Mouse (Mus musculus) thymus, postnatal 0 days (tissue): ENCODE data around the gene Atg4d. TPM values are rescaled to one million over a fixed set of nuclear protein-coding genes. Genes with fewer than 3 reads are reported as not detected.
"Not testable (repeated sequence)": the region's sequence is repeated elsewhere in the genome, so short reads cannot be mapped to it uniquely, and the experiment has no call there.

Source experiments
- DNase-seq: peaks from one replicate; pipeline ENCODE4 v3.0.0-alpha.2; 2015; ENCODE audit warnings: low spot score
- polyA plus RNA-seq: library from polyadenylated mRNA; unstranded; fragments of >200 nt; fragmentation: Nextera tagmentation; extraction: Ambion mirVana; gene quantifications from 2 replicates; pipeline ENCODE4 v1.2.1, GENCODE M21; 2015

The Atg4d gene
- polyA plus RNA-seq, 1 experiment from 2014 or later = 56.2 TPM

DNA sequence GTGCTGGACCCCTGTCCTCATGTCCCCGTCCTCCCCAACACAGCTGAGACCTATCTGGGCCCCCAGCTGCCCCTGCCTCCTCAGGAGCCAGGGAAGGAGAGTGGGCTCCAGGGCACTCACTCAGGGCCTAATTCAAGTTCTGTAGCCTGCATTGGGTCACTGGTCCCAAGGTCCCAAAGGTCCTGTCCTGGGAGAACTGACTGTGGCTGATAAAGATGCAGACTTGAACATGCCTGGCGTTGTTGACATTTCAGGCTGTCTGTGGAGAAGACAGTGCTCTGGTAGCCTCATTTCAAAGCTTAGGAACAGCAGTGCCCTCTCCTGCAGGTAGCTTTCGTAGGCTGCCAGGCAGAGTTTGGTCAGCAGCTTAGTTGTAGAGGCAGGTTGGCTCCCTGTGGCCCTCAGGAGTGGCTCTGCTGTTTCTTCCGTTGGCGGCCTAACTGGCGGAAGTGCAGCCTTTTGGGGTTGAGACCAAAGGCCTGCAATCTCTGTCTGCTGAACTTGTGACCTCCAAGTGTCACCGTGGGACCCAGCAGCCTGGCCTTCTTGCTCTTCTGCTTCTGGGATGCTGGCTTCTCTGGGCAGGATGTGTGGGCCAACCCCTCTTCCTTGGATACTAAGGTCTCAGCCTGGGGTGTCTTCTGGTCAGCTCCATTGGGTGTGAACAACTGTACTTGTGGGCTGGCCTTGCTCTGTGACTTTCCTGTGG lies 8.6 kb downstream of the Atg4d start:
- DNase-seq = no peak

DNA sequence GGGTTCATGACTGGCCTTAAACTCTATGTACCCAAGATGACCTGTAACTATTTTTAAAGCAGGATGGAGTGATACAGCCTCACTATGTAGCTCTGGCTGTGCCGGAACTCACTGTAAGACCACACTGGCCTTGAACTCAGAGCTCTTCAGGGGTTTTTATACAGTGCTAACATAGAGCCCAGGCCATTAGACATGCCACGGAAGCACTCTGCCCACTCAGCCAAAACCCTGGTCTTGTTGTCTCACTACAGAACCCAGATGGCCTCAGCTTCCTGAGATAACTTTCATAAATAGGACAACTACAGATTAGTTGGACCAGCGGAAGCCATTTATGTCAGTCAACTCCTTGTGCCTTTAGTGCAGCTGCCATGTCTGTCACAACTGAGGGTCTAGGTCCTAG lies 9.2 kb downstream of the Atg4d start:
- DNase-seq = no peak

DNA sequence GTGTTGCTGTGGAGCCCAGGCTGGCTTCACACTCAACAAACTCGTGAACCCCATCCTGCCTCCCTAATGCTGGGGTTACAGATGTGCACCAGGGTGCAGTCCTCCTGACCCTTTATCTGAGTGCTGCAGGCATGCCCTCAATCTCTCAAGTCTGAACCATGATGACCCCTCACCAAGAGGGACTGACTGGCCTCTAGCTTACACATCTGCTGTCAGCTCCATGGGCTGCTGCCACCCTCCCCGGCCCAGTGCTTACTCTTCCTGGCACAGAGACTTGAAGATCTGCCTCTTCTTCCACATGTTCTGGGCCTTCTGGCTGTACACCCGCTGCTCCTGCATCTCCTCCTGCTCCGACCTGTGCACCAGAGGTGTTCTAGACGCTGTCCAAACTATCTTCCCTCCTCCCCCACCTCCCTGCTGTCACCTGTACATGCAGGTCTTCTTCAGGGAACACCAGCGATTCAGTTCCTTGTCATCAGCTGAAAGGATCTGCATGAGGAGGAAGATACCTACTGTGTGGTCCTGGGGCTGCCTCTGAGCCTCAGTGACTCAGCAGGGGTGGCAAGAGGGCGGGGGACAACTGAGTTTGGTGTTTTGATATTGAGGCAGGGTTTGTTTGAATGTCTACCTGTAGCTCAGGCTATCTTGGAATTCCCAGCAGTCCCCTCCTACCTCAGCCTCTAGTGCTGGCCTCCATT lies 10.1 kb downstream of the Atg4d start:
- DNase-seq = no peak

DNA sequence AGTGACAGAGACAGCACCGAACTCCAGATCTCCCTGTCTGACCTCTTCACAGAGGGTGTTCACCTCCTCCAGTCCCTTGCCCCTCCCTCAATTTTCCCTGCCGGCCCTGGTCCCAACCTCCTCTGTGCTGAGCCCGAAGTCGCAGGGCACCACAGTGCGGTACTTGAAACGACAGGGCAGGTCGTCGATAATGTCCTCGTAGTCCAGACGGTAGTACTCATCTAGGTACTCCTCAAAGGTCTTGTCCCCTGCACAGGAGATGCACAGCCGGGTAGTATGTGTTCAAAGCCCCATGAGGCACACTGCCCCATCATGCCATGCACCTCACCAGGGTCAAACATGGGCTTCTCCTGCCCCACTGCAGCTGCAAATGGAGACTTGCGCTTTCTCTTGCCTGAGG lies 10.6 kb downstream of the Atg4d start:
- no peak for DNase-seq

DNA sequence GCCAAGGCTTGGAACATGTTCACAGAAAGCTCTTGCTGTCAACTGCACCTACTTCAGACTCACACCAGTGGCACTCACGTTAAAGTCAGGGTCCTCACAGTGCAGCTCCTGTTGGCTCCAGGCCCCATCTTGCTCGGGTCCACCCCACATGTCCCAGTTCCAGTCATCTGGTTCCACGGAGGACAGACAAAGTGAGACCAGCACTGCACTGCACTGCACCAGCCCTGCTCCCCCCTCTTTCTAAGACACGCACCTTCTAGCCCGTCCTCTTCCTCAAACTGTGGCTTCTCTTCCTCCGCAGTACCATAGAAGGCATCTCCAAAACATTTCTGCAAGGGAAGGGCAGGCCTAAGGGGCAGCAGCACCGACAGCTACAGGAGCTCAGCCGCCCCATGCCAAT lies 11.2 kb downstream of the Atg4d start:
- DNase-seq = no peak

DNA sequence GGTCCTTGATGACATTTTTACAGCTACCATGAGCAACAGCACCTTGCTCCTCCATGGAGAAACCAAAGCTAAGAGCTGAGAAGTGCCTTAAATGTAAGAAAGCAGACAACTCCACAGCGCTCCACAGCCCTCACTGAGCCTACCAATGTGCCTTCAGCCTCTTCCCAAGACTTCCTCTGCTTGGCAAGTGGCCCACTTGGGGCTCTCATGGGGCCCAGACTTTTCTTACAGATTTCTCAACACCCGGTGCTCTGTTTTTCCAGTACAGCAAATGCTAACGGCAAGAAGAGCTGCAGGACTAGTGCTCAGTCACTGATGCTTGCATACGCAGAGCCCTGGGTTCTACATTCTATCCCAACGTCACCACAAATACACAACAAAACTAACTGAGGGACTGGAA lies 12.7 kb downstream of the Atg4d start:
- no peak for DNase-seq

DNA sequence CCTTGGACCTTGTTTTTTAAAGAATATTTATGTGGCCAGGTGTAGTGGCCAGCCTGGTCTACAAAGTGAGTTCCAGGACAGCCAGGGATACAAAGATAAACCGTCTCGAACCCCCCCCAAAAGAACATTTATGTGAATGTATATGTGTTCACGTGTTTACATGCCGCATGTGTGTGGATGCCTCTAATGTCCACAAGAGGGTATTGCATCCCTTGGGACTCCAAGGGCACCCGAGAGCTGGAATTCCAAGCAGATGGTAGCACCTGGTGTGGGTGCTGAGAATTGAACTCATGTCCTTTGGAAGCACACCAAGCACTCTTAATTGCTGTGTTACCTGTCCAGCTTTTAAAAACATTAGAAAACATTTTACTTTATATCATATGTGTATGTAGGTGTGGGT lies 18.5 kb downstream of the Atg4d start:
- no peak for DNase-seq

DNA sequence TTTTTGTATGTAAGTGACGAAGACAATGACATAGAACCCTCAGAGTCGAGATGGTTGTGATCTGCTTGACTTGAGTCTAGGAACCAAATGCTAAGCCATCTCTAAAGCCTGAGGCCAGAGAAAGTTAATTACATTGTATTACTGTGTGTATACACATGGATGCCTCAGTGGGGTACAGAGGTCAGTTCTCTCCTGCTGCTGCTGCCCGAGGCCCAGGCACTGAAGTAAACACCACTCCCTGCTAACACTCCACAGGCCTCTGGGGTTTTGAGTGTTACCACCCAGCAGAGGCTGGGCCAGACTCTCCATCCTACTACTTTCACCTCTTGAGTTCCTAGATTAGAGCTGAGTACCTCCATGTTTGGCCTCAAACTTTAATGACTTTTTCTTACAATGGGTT lies 18.9 kb downstream of the Atg4d start:
- no peak for DNase-seq

DNA sequence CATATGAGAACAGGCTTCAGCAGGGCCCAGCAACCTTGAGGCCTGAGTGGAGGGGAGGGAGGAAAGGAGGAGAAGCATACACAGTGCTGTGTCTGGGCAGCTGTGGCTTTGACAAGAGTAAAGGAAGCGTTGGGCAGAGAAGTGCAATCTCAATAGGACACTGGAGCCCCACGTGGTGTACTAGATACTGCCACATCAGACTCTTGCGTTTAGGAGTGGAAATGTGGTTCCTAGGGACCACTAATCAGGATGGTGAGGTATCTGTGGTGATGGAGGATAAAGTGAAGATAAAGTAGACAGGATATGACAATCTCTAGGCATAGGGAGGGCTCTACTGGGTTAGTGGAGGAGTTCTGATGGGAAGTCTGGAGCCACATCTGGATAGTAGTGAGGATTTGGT lies 21.7 kb downstream of the Atg4d start:
- peak; percentile 31 for DNase-seq

DNA sequence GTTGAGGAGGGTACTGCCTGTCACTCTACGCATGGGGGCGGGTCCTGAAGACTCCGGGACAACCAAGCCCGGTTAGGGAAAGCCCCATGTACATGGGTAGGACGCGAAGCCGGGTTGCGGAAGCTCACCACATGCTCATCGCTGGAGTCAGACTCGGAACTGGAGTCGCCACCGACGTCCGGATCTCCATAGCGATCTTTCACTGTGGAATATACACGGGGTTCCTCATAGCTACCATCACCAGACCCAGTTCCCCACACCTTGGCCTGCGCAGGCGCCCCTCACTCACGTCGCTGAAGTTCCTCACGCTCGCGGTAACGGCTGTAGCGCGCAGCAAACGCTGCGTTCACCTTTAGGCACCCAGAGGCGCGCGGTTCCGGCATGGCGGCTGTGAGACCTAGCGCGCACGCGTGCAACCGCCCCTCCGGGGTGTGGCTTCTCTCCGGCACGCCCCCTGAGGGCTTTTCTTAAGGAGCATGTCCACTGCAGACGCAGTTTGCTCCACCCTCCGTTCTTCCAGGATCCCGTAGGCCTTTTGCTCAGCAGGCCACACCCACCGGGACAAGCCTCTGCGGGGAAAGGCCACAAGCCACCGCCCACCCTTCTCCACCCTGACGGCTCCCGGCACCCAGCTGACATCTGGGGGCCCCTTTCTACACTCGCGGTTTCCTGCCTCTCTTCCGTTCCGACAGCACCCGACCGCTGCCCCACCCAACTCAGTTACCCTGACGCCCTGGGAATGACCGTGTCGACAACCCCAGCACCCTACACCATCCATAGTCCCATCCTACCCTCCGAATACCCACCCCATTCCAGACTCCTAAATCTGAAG lies 22.7 kb downstream of the Atg4d start, which contains the start of gene Kri1:
Gene Kri1 (minus strand): TSS at position 399 of the 832 bp plus-strand sequence.
- peak; percentile 99 for DNase-seq

DNA sequence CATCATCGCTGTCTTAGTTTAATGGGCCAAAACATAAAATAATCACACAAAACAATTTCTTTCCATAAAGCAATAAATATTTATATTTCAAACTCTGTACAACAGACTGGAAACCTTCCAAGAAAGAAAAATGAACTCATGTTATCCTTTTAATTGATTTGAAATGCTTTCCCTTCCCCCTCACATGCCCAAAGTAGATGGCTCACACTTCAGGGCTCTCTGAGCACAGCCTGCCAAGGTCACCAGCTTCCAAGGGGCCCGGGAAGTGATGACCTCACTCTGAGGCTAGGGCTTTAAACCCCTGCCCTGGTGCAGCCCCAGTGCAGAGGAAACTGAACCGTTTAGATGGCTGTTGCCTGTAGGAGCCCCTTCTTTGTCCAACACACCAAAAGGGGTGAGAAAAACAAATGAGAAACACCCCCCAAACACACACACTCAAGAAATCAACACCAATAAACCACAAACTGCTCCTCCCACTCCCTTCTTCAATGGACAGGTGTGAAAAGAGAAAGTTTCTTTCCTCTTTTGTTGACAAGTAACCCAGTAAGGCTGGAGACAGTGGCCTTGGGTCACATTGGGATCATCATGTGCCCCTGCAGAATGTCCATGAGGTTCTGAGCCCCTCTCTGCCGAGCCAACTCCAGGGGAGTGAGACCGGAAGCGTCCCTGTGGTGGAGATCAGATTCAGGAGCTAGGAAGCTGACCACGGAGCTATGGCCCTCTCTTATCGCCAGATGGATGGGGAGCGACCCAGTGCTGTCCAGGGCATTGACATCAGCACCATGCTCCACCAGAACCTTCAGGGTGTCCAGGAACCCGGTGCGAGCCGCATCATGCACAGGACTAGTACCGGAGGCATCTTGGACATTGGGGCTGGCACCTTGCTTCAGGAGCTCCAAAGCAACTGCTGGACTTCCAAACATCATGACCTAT lies 23.6 kb downstream of the Atg4d start:
- DNase-seq = peak; percentile 72

DNA sequence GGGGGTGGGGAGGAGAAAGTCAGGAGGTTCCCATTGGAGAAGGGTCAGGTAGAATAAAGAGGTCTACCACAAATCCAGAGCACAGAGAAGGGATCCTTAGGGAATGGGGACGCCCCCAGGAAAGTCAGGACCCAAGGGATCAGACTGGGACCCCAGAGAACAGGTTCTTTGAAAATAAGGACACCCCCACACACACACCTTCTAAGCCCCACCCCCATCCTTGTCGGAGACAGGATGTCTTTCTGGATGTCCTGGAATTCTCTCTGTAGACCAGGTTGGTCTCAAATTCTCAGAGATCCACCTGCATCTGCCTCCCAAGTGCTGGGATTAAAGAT lies 24.2 kb downstream of the Atg4d start:
- DNase-seq = no peak

DNA sequence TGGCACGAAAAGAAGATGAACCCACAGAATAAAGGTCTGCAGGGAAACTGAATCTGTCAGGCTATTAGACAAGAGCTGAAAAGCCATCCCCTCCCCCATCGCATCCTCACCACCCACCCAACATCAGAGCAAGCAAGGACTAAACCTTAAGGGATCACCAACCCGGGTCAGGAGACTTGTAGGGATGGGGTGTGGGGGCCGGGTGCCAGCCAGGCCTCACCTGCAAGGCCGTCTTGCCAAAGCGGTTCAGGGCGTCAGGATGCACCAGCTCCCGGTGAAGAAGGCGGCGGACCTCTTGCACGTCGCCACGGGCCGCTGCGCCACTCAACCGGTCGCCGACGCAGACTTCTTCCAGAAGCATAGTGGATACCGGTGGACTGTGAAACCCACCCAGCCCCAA lies 25.5 kb downstream of the Atg4d start:
- no peak for DNase-seq

DNA sequence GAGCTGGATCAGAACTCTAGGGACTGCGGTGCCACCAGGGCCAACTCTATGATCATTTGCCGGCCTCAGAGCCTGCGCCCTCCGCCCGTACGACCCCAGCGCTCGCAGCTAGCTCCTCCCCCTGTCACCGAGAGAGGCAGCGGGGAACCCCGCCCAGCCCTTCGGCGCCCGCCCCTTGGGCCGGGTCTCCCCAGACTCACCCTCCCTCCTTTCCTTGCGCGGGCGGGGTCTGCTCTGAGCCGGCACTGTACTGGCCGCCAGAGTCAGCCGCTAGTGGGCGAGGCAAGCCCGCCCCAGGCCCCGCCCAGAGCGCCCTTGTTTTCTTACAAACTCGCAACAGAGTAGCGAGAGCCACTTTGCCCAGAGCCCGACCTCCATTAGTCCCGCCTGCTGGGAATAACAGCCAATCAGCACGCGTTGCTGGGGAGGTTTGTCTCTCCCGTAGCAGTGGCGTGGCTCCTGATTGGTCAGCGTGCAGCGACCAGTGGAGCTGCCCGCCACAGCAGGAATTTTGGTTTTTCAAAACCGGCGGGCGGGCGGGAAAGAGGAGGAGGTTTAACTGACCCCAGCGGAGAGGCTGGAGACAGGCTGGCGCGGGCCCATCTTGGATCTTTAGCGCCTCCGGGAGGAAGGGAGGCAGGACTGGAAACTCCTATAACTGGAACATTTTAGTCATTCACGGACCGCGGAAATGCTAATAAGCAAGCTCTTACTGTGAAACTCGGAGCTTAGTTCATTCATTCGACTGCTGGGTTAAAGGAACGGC lies 26.1 kb downstream of the Atg4d start, which contains the start of gene Cdkn2d:
Gene Cdkn2d (minus strand): TSS at position 386 of the 766 bp plus-strand sequence.
- peak; percentile 100 for DNase-seq

DNA sequence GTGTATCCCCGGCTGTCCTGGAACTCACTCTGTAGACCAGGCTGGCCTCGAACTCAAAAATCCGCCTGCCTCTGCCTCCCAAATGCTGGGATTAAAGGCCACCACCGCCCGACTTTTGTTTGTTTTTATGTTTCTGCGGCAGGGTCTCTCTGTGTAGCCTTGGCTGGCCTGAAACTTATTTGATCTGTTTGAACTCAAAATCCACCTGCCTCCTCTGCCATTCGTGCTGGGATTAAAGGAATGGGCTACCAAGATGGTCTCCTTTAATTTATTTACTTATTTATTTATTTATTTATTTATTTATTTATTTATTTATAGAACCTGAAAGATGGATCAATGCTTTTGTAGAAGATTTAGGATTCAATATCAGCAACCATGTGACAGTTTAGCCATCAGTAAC lies 26.8 kb downstream of the Atg4d start:
- DNase-seq = not testable (repeated sequence)

DNA sequence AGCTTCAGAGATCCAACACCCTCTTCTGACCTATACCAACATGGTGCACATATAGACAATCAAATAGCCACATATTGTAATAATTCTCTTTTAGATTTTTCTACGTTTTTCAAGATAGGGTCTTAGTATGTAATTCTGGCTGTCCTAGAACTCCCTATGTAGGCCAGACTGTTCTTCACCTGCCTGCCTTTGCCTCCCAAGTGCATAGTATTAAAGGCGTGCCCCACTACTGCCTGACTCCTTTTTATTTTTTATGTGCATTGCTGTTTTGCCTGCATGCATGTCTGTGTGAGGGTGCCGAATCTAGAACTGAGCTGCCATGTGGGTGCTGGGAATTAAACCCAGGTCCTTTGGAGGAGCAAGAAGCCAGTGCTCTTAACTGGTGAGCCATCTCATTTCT lies 27.2 kb downstream of the Atg4d start:
- DNase-seq = no peak

DNA sequence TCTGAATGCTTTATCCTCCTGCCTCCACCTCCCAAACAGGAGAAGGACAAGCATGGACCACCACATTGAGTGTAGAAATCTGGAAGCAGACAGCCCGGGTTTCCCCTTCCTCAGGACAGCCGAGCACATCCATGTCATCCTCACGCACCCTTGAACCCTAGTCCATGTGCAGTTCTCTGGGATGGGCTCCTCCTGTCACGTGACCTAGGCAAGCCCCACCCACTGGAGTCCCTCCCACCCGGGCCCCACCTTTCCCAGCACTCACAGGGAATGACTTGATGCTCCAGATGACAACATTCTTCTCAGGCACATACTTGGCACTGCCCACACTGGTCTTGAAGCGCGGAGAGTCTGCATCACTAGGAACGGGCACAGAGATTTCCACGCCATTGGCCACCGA lies 33.9 kb downstream of the Atg4d start:
- DNase-seq = no peak

DNA sequence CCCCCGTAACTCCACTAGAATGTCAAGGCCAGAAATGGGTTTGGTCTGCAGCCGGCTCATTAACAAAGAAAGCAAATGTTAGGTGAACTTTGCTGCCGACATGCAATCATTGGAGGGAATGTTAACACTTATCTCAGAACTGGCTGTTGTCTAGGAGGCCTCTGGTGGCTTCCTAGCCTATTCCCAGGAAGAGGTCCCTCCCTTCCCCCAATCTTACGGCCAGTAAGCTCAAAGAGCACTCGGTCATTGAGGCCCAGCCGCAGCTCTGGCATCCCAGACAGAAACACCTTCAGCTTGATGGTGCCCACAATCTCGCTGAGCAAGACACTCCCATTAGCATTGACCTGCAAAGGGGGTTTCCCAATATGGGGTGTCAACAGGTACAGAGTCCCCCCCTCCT lies 40.0 kb downstream of the Atg4d start:
- DNase-seq = no peak

DNA sequence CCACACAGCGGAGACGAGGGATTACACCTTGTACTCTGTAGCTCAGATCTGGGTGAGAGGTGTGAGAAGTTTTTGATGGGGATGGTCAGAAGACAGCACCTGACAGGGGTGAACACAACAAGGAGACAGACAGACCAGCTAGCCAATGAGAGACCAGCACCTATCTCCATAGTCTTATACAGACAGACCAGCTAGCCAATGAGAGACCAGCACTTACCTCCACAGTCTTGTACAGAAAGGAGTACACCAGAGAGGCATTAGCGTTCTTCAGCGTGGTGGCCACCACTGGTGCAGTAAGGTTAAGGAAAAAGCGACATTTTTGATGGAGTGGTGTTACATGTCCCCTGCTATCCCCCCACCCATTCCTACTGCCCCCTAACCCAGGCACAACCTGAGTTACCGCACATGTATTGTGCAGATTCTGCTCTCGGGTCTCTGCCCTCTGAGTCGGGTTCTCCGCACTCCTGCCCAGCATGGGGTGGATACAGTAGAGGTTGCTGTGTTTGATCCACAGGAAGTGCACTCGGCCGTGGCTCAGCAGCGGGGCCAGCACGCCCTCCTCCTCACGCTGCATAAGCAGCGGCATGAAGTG lies 44.2 kb downstream of the Atg4d start:
- peak; percentile 47 for DNase-seq

DNA sequence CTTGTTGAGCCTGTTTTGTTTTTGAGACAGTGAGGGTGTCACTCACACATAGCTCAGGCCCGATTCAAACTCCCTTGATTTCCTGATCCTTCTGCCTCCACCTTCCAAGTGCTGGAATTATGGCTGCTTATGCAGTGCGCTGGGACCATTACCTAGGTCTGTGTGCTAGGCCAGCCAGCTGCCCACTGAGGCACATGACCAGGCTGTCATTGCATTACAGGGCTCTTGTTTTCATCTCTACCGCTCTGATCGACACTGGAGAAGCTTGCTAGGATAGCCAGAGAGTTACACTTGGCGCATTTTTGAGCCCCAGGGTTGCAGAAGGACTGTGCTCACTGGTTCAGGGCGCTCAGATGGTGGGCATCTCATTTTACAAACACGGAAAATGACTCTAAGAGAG lies 46.6 kb downstream of the Atg4d start:
- DNase-seq = no peak
